16 mouse cellular contexts compared by ENCODE assay signal in the genomic region with DNA sequence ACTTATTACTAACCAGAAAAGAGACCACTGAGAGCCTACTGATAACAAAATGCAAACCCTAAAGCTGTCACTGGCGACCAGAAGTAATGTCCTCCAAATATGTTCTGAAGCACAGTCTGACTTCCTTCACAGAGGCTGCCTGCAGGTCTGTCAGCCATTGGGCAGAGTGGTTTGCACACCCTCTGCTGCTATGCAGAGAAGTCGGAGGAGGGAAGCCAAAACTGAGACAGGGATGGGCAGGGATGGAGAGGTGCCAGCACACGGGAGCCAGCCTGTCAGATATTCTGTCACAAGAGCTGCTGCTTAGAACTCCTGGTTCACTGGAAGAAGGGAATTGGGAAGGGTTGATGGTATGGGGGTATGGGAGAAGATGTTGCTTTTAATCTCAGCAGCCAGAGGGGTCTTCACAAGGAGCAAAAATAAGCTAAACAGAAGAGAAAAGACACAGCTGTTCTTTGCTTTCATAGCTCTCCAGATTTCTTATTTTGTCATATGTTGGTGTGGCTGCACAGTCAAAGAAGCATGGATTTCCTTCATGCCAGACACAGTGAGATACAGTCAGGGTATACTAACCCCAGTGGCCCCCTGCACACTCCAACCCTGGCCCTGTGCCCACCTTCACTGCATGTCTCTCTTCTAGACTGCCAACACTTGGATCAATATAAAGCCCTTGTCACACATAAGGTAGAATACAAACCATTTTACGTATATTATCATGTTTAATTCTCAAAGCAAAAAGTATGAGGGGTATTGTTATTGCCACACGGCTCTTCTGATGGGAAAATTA. TPM values are rescaled to one million over a fixed set of nuclear protein-coding genes. Genes with fewer than 3 reads are reported as not detected.
DNase-seq lines count a peak whose midpoint lies in the region; ATAC-seq and TF ChIP-seq lines count a peak whose summit lies in the region.
"Had no signal": no experiment of that assay in that cellular context is flagged by ENCODE, and none has a peak within 500 bp of the region (broad histone marks: within the 10 kb centered on the region; RNA-seq: fewer than 3 reads in every experiment).

No protein-coding gene starts in this region.

- H3K36me3 ChIP-seq in forebrain, postnatal 0 days (ENCODE audit: insufficient read depth), result no peaks in the 10 kb centered on the region
- H3K36me3 ChIP-seq in forebrain, embryonic 15.5 days, result no peaks in the 10 kb centered on the region
- H3K36me3 ChIP-seq in midbrain, postnatal 0 days (ENCODE audit: insufficient read depth, low read length), result no peaks in the 10 kb centered on the region
- no peaks in the 10 kb centered on the region for H3K36me3 ChIP-seq in midbrain, embryonic 11.5 days (ENCODE audit: control insufficient read depth, insufficient read depth, low read length)
- H3K36me3 ChIP-seq in midbrain, embryonic 14.5 days (ENCODE audit: control insufficient read depth, insufficient read depth, low read length), result no peaks in the 10 kb centered on the region
- H3K36me3 ChIP-seq: kidney, embryonic 15.5 days; limb, embryonic 12.5 days had no signal

- WGBS in forebrain, postnatal 0 days, result 53% methylated on average over 5 of the region's 5 CpGs
- 64% methylated on average over 5 of the region's 5 CpGs for WGBS in forebrain, embryonic 15.5 days
- WGBS in midbrain, postnatal 0 days, result 62% methylated on average over 5 of the region's 5 CpGs
- 72% methylated on average over 5 of the region's 5 CpGs for WGBS in midbrain, embryonic 11.5 days
- WGBS in midbrain, embryonic 14.5 days, result 78% methylated on average over 5 of the region's 5 CpGs

- H3K9me3 ChIP-seq in forebrain, postnatal 0 days (ENCODE audit: low read length), result no peaks in the 10 kb centered on the region
- H3K9me3 ChIP-seq in forebrain, embryonic 15.5 days, result no peaks in the 10 kb centered on the region
- H3K9me3 ChIP-seq in midbrain, postnatal 0 days (ENCODE audit: low read length), result no peaks in the 10 kb centered on the region
- no peaks in the 10 kb centered on the region for H3K9me3 ChIP-seq in midbrain, embryonic 11.5 days (ENCODE audit: control insufficient read depth, low read length)
- H3K9me3 ChIP-seq in midbrain, embryonic 14.5 days (ENCODE audit: control insufficient read depth, low read length), result no peaks in the 10 kb centered on the region
- H3K9me3 ChIP-seq: kidney, embryonic 15.5 days; limb, embryonic 12.5 days had no signal

- ATAC-seq in forebrain, postnatal 0 days, result no peak; the same call in 1 of the 2 replicates
- no peak for ATAC-seq in forebrain, embryonic 15.5 days (replicated peaks)
- ATAC-seq in midbrain, postnatal 0 days (ENCODE audit: low FRiP score), result no peak
- ATAC-seq in midbrain, embryonic 11.5 days (ENCODE audit: low FRiP score), result no peak
- ATAC-seq in midbrain, embryonic 14.5 days (ENCODE audit: low FRiP score, low TSS enrichment), result no peak

- no peak overlapping the region for H3K4me3 ChIP-seq in forebrain, postnatal 0 days (ENCODE audit: low read depth, low read length)
- no peak overlapping the region for H3K4me3 ChIP-seq in forebrain, embryonic 15.5 days
- no peak overlapping the region for H3K4me3 ChIP-seq in midbrain, postnatal 0 days (ENCODE audit: low read depth, low read length)
- no peak overlapping the region for H3K4me3 ChIP-seq in midbrain, embryonic 11.5 days (ENCODE audit: low read depth, low read length)
- H3K4me3 ChIP-seq in left cerebral cortex, adult 2 months, result no peak overlapping the region
- no peak overlapping the region for H3K4me3 ChIP-seq in midbrain, embryonic 14.5 days (replicated peaks; ENCODE audit: low read depth, low read length)
- H3K4me3 ChIP-seq: erythroblast, embryonic 14.5 days; kidney, embryonic 15.5 days; limb, embryonic 12.5 days had no signal

- H3K27ac ChIP-seq in forebrain, postnatal 0 days (ENCODE audit: low read depth, low read length), result 0 out of 2 replicates have a peak overlapping the region, but pooled peaks have one; percentile 40
- no peak overlapping the region for H3K27ac ChIP-seq in forebrain, embryonic 15.5 days (replicated peaks)
- H3K27ac ChIP-seq in midbrain, postnatal 0 days (ENCODE audit: low read depth, low read length), result no peak overlapping the region
- no peak overlapping the region for H3K27ac ChIP-seq in midbrain, embryonic 11.5 days (ENCODE audit: low read depth, low read length)
- peak overlapping the region; percentile 62 for H3K27ac ChIP-seq in left cerebral cortex, adult 2 months
- no peak overlapping the region for H3K27ac ChIP-seq in midbrain, embryonic 14.5 days (replicated peaks; ENCODE audit: low read depth, low read length)
- H3K27ac ChIP-seq: kidney, embryonic 15.5 days; limb, embryonic 12.5 days had no signal

- H3K4me2 ChIP-seq in forebrain, postnatal 0 days (ENCODE audit: low read depth), result no peak overlapping the region
- H3K4me2 ChIP-seq in forebrain, embryonic 15.5 days (replicated peaks), result no peak overlapping the region
- no peak overlapping the region for H3K4me2 ChIP-seq in midbrain, postnatal 0 days (ENCODE audit: low read depth, low read length, poor library complexity, severe bottlenecking)
- no peak overlapping the region for H3K4me2 ChIP-seq in midbrain, embryonic 11.5 days
- no peak overlapping the region for H3K4me2 ChIP-seq in midbrain, embryonic 14.5 days (ENCODE audit: low read length)
- H3K4me2 ChIP-seq: kidney, embryonic 15.5 days; limb, embryonic 12.5 days had no signal

- no peaks in the 10 kb centered on the region for H3K4me1 ChIP-seq in forebrain, postnatal 0 days (ENCODE audit: insufficient read depth)
- H3K4me1 ChIP-seq in forebrain, embryonic 15.5 days, result 0 out of 2 replicates have a peak, but pooled peaks cover 6% of the 10 kb centered on the region
- no peaks in the 10 kb centered on the region for H3K4me1 ChIP-seq in midbrain, postnatal 0 days (ENCODE audit: insufficient read depth, low read length)
- H3K4me1 ChIP-seq in midbrain, embryonic 11.5 days (ENCODE audit: control insufficient read depth, insufficient read depth, low read length), result no peaks in the 10 kb centered on the region
- H3K4me1 ChIP-seq in midbrain, embryonic 14.5 days (ENCODE audit: control insufficient read depth, insufficient read depth, low read length), result no peaks in the 10 kb centered on the region
- H3K4me1 ChIP-seq: kidney, embryonic 15.5 days; limb, embryonic 12.5 days had no signal

- no peak for DNase-seq in forebrain, postnatal 0 days
- peak; percentile 53 for DNase-seq in midbrain, postnatal 0 days (ENCODE audit: low spot score)
- no peak for DNase-seq in midbrain, embryonic 11.5 days (ENCODE audit: low spot score, missing footprints)
- DNase-seq in left cerebral cortex, adult 2 months (ENCODE audit: extremely low spot score in 1 of 2, low spot score in 2 of 2), result peak in 1 of 2 experiments; percentile 53
- DNase-seq in adrenal gland, adult 18-20 months (ENCODE audit: low spot score in 2 of 2), result no peak
- no peak for DNase-seq in kidney, postnatal 25 days
- no peak for DNase-seq in midbrain, embryonic 14.5 days
- DNase-seq: adrenal gland, adult 2 months; heart, postnatal 10 days; thymus, postnatal 14 days had no signal

- TF ChIP-seq CTCF in forebrain, postnatal 0 days (IDR thresholded peaks at IDR 0.05; ENCODE audit: low read depth), result no peak
- no peak for TF ChIP-seq CTCF in midbrain, postnatal 0 days (IDR thresholded peaks at IDR 0.05)
- TF ChIP-seq CTCF in left cerebral cortex, adult 2 months (IDR thresholded peaks at IDR 0.05), result no peak

- no peaks in the 10 kb centered on the region for H3K27me3 ChIP-seq in forebrain, postnatal 0 days (ENCODE audit: insufficient read depth, low read length)
- no peaks in the 10 kb centered on the region for H3K27me3 ChIP-seq in forebrain, embryonic 15.5 days
- no peaks in the 10 kb centered on the region for H3K27me3 ChIP-seq in midbrain, postnatal 0 days (ENCODE audit: insufficient read depth, low read length)
- H3K27me3 ChIP-seq in midbrain, embryonic 11.5 days (ENCODE audit: control insufficient read depth, insufficient read depth, low read length), result no peaks in the 10 kb centered on the region
- H3K27me3 ChIP-seq in midbrain, embryonic 14.5 days (ENCODE audit: control insufficient read depth, insufficient read depth, low read length), result no peaks in the 10 kb centered on the region
- H3K27me3 ChIP-seq: kidney, embryonic 15.5 days; limb, embryonic 12.5 days had no signal

- intact Hi-C loops in left cerebral cortex, adult 2 months (cut with DNase I), result loop anchor here (5.0 kb wide), 1 partner anchor 249 kb away; no protein-coding TSS in a partner anchor

- H3K9ac ChIP-seq in forebrain, postnatal 0 days, result no peak overlapping the region
- no peak overlapping the region for H3K9ac ChIP-seq in forebrain, embryonic 15.5 days (replicated peaks)
- H3K9ac ChIP-seq in midbrain, postnatal 0 days (replicated peaks; ENCODE audit: low read length, poor library complexity, severe bottlenecking), result no peak overlapping the region
- H3K9ac ChIP-seq in midbrain, embryonic 11.5 days (ENCODE audit: low read length), result no peak overlapping the region
- no peak overlapping the region for H3K9ac ChIP-seq in midbrain, embryonic 14.5 days (replicated peaks; ENCODE audit: low read length)
- H3K9ac ChIP-seq: kidney, embryonic 15.5 days; limb, embryonic 12.5 days had no signal

RNA-seq across cellular contexts. Expression of a gene that starts 48.8 kb away (rescaled TPM):
- 14.6 and 17.0 TPM in 2 replicates for total RNA-seq in forebrain, postnatal 0 days (2014; rRNA removed)
- 4.0 and 10.0 TPM in 2 replicates for polyA plus RNA-seq in forebrain, postnatal 0 days (2015; fragmentation: Nextera tagmentation; extraction: Ambion mirVana)
- polyA plus RNA-seq in forebrain, embryonic 15.5 days (2015; fragmentation: Nextera tagmentation; extraction: Ambion mirVana), result 6.2 and 7.8 TPM in 2 replicates
- total RNA-seq in midbrain, postnatal 0 days (2014; rRNA removed), result 18.7 and 23.9 TPM in 2 replicates
- 10.8 and 13.5 TPM in 2 replicates for polyA plus RNA-seq in midbrain, postnatal 0 days (2015; fragmentation: Nextera tagmentation; extraction: Ambion mirVana)
- polyA plus RNA-seq in midbrain, embryonic 11.5 days (2014; fragmentation: Nextera tagmentation; extraction: Ambion mirVana), result 2.7 and 4.3 TPM in 2 replicates
- total RNA-seq in left cerebral cortex, adult 2 months (2021), result 100 to 1,000 TPM; 120 to 136 TPM
- 1 to 10 TPM; 1.9 to 3.4 TPM for total RNA-seq in adrenal gland, adult 18-20 months (2021)
- polyA plus RNA-seq in midbrain, embryonic 14.5 days (2014; fragmentation: Nextera tagmentation; extraction: Ambion mirVana), result 16.0 and 16.7 TPM in 2 replicates
- total RNA-seq: megakaryocyte progenitor cell, adult 5-6 weeks had no signal
- polyA plus RNA-seq: erythroblast, embryonic 14.5 days; gonadal fat pad, adult 2 months had no signal

Comparison
In these comparisons a context has a peak if more than half of its experiments do, and no peak if none do; other contexts are left out.
1. H3K27ac ChIP-seq: peak in forebrain, postnatal 0 days (single experiment) and left cerebral cortex, adult 2 months (single experiment); none in forebrain, embryonic 15.5 days (single experiment), midbrain, postnatal 0 days (single experiment), midbrain, embryonic 11.5 days (single experiment) and midbrain, embryonic 14.5 days (single experiment).